Mouse (Mus musculus) adipose tissue, adult 10 weeks (tissue): ENCODE measurements around the gene BC147527. TPM values are rescaled to one million over a fixed set of nuclear protein-coding genes. Genes with fewer than 3 reads are reported as not detected.

Experiments
- polyA plus RNA-seq: library from polyadenylated mRNA; stranded (reverse); fragments of 350-450 nt; fragmentation: Illumina TruSeq; extraction: RNeasy Lipid Tissue Mini Kit (QIAGEN cat#74804); gene quantifications from one replicate; pipeline ENCODE4 v1.2.3, GENCODE M21; 2014; ENCODE audit warnings: low read depth, low replicate concordance

BC147527 gene
- 1.2 TPM for polyA plus RNA-seq

GRCm38 (mm10) chr13:120299991-120300442, at the start of gene BC147527:
TSS of gene BC147527 (plus strand) at chr13:120300392.

GRCm38 (mm10) chr13:120262870-120263269, 37.3 kb upstream of the BC147527 start, which contains the start of gene AF067061:
TSS of gene AF067061 (plus strand) at chr13:120263114.

GRCm38 (mm10) chr13:120316578-120316977, 16.4 kb downstream of the BC147527 start, which contains the start of gene Tcstv3:
TSS of gene Tcstv3 (plus strand) at chr13:120316878.

Other genes starting within 250 kb of the BC147527 start
- 4.7 TPM for gene Gm21188, start 248.2 kb upstream of the BC147527 start, polyA plus RNA-seq
- gene Gm20767, start 160.1 kb upstream of the BC147527 start, polyA plus RNA-seq = not detected
- not detected for gene Gm21818, start 128.0 kb upstream of the BC147527 start, polyA plus RNA-seq
- not detected for gene Gm21762, start 84.4 kb upstream of the BC147527 start, polyA plus RNA-seq
- not detected for gene Gm21731, start 61.3 kb upstream of the BC147527 start, polyA plus RNA-seq
- not detected for gene AF067061, start 37.3 kb upstream of the BC147527 start, polyA plus RNA-seq
- gene Tcstv3, start 16.5 kb downstream of the BC147527 start, polyA plus RNA-seq = not detected